Comparison of ENCODE assay signal across 1 mouse cellular context in the genomic region with DNA sequence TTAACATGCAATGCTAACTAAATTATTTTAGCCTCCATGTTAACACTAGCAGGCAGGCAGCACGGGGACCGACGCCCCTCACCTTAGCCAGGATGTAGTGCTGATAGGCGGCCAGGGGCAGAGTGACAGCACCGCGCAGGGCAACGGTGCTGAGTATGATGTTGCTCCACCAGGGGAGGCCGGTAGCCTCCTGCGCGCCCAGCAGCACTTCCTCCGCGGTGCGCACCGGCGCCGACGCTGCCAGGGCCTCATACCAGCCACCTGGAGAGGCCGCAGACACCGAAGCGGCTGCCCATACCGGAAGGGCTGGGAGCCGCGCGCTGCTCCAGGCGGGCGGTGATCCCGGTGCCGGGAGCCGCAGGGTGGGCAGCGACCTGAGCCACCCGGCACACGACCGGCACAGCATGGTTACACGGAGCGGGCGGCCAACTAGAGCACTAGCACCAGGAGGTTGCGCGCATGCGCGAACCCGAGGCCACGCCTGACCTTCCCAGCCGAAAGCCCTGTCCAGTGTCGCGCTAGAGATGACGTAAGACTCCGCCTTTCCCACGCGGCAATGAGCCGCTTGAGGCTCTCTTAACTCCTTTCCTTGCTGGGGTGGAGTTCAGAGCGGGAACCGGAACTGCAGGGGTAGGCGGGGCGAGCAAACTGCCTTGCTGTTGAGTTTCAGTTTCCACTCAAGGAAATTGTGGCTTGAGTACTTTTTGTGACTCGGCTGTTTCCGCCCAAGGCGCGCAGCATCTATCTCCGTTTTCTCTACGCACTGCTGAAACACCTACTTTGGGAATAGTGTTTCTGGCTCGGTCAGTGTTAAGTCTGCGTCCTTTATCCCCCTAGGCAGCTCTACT.
A peak's percentile ranks its signal among the peaks of the same experiment; 100 is the strongest.
TF ChIP-seq lines count a peak whose summit lies in the region.

A gene (minus strand): TSS at position 468 of the 848 bp plus-strand sequence.

TF ChIP-seq in CH12.LX, 34 proteins besides CTCF, POLR2A, EP300 and RAD21 (continued from another document):
- TF ChIP-seq E2F4 (IDR thresholded peaks at IDR 0.05; ENCODE audit: insufficient replicate concordance, low read depth, low read length) (no peak; the same call in 1 of the 2 replicates), ZC3H11A (IDR thresholded peaks at IDR 0.05; ENCODE audit: low read depth, low read length) (no peak), MAZ (IDR thresholded peaks at IDR 0.05; ENCODE audit: low read depth, low read length) (no peak), KAT2A (IDR thresholded peaks at IDR 0.05; ENCODE audit: insufficient replicate concordance, low read length) (no peak), NELFE (IDR thresholded peaks at IDR 0.05; ENCODE audit: low read depth, low read length) (peak; percentile 91), POLR2AphosphoS2 (IDR thresholded peaks at IDR 0.05; ENCODE audit: low read depth, low read length) (peak; percentile 97), RCOR1 (conservative IDR thresholded peaks at IDR 0.05; ENCODE audit: low read depth, low read length) (no peak), UBTF (IDR thresholded peaks at IDR 0.05; ENCODE audit: low read depth, low read length) (peak; percentile 83), USF2 (conservative IDR thresholded peaks at IDR 0.05; ENCODE audit: low read depth, low read length) (no peak), TBP (conservative IDR thresholded peaks at IDR 0.05; ENCODE audit: low read depth, low read length) (peak; percentile 81), SMC3 (IDR thresholded peaks at IDR 0.05; ENCODE audit: low read depth, low read length) (no peak), ZNF384 (IDR thresholded peaks at IDR 0.05; ENCODE audit: low read depth, low read length) (no peak), ETS1 (conservative IDR thresholded peaks at IDR 0.05; ENCODE audit: low read depth, low read length) (peak; percentile 76), GABPA (IDR thresholded peaks at IDR 0.05; ENCODE audit: insufficient replicate concordance, low read depth, low read length) (no peak), NRF1 (IDR thresholded peaks at IDR 0.05; ENCODE audit: low read depth, low read length) (peak; percentile 91), MEF2A (IDR thresholded peaks at IDR 0.05; ENCODE audit: borderline replicate concordance, low read depth, low read length) (no peak), ZKSCAN1 (IDR thresholded peaks at IDR 0.05; ENCODE audit: borderline replicate concordance, low read depth, low read length) (no peak), IRF4 (IDR thresholded peaks at IDR 0.05; ENCODE audit: low read depth, low read length) (no peak; the same call in 1 of the 2 replicates), MAFK (IDR thresholded peaks at IDR 0.05; ENCODE audit: insufficient replicate concordance, low read length) (no peak), ELF1 (IDR thresholded peaks at IDR 0.05; ENCODE audit: low read depth, low read length) (peak; percentile 96), CHD2 (IDR thresholded peaks at IDR 0.05; ENCODE audit: low read length) (no peak)
TF ChIP-seq in CH12.LX: peak in this region for 10.
